Mouse (Mus musculus) kidney, adult 11 months (tissue): ENCODE data around the gene Itsn1.

Experiments used
- DNase-seq: peaks from one replicate; pipeline ENCODE4 v3.0.0; 2022

The Itsn1 gene

GRCm38 (mm10) chr16:91962894-91963555, 233.9 kb downstream of the Itsn1 start:
- DNase-seq: peak; percentile 67

GRCm38 (mm10) chr16:91963556-91963900, 234.4 kb downstream of the Itsn1 start:
- no peak for DNase-seq

GRCm38 (mm10) chr16:91964308-91965178, 235.5 kb downstream of the Itsn1 start:
- no peak for DNase-seq

GRCm38 (mm10) chr16:91968725-91969124, 239.6 kb downstream of the Itsn1 start:
- DNase-seq: no peak

- no peak for DNase-seq
These were observed 240.5 kb downstream of the Itsn1 start for GRCm38 (mm10) chr16:91969516-91970031.
